Mouse (Mus musculus): ENCODE measurements at regions not wholly inside any gene's neighbourhood (a gene's known extent, or its start where the extent isn't known, plus 50 kb on each side); places are given as distances from the start of the nearest gene placed in this dataset.

DNA sequence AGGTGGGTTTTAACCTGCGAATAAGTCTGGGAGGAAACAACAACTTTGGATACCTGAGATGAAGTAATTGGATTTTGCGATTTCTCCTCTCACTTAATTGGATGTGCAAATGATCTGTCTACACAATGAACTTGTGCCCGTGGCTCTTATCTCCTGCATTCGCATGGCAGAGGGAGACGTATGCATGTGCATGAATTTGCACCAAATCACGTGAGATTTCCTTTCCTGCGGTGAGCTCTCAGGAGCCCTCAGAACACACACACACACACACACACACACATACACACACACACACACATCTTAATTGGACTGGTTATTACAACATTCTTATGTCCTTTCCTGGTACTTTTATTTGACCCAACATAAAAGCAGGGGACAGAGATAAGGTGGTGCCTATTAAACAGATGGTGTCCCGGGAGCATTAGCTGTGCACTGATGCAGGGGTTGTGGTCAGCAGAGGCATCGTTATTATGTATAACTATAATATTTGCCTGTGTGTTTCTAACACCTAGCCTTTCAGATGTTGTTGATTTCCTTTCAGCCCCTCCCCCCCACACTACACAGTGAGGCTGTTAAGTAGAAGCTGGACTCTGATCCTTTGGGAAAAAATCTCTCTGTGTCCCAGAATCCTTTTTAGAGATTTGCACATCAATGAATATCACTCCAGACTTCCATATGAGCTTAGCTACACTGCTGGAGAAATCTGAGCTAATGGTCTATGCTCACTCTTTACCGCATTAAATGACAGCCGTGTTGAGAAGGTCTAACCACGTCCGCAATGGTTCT, 166.3 kb downstream of the Arrdc4 start:
- no peak for DNase-seq (ENCODE audit: low spot score in 2 of 2)
- intact Hi-C loops (cut with DNase I) = no loop called here

DNA sequence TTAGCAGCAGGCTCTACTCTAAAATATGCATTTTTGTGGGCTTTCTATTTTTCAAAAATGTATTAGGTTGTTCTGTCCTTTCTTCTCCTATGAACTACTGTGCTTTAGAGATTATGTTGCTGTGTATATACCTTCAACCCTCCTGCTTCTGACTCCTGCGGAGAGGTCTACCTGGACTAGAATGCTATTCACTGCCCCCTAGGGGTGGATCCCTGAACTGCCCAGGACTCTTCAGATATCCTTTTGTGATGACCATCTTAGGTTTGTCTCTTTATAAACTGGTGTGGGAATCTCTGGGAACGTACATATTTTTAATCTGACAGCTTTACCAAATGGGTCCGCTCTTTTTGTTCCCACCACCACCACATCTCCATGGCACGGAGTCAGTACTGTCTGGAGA, 168.4 kb downstream of the Arrdc4 start:
- intact Hi-C loops (cut with DNase I) = loop anchor here (2.0 kb wide), 1 partner anchor 250 kb away; no protein-coding TSS in a partner anchor
- DNase-seq (ENCODE audit: low spot score in 2 of 2) = peak; percentile 34 to 53

GRCm38 (mm10) chr7:68579666-68580065, 169.4 kb downstream of the Arrdc4 start:
- DNase-seq (ENCODE audit: low spot score in 2 of 2) = peak; percentile 84 to 91
- intact Hi-C loops (cut with DNase I) = loop anchor here (2.0 to 10.0 kb wide), 4 partner anchors 205 to 1755 kb away; no protein-coding TSS in a partner anchor

DNA sequence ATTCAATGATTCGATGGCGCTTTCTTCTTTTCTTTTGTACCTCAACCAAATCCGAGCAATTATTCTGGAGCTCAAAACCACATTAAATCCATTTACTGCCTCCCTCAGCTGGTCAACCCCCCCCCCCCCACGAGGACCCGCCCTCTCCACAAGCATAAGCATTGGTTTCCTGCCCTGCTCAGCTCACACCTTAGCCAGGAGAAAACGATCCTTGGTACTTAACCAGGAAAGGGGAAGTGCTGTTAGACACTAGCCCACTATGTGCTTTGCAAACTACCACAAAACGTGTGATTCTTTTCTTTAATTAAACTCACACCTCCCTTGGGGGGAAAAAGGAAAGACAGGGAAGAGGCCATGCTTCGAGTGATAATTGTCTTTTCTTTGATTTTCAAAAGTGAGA, 169.8 kb downstream of the Arrdc4 start:
- no peak for DNase-seq (ENCODE audit: low spot score in 2 of 2)
- intact Hi-C loops (cut with DNase I) = loop anchor here (2.0 to 10.0 kb wide), 3 partner anchors 204 to 1756 kb away; no protein-coding TSS in a partner anchor

DNA sequence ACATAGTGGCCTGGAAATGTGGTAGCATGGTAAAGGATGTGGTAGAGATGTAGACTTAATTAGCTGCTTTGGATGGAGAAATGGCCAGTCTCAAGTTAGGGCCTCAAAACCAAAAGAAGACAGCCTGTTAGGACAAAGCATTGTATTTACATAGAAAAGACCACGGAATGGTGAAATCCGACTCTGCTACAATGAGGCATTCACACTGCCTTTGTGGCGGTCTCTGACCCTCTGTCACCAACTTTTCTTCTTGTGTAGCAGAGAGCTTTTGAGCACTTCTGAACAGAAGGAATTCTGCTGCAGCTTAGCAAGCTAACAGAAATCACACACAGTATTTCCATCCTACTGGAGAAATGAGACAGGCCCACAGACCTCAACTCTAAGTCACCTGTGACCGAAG, 177.7 kb downstream of the Arrdc4 start:
- intact Hi-C loops (cut with DNase I) = loop anchor here (10.0 kb wide), 2 partner anchors 197 to 1763 kb away; no protein-coding TSS in a partner anchor
- no peak for DNase-seq (ENCODE audit: low spot score in 2 of 2)

DNA sequence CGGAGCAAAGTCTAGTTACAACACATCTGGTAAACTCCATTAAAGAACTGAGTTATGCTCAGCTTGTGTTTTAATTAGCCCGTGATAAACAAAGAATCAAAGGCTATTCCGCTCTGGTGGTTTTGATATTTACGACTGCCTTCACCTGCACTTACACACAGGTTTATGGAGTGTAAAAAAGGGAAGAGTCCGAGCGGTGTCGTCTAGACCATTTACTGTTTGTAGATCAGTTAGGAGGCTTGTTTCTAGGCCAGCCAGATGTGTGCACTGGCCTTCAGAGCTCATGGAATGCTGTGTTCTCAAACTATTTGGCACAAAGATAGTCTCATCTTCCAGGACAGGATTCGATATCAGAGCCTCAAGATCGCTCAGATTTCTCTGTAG, 180.9 kb downstream of the Arrdc4 start:
- intact Hi-C loops (cut with DNase I) = no loop called here

DNA sequence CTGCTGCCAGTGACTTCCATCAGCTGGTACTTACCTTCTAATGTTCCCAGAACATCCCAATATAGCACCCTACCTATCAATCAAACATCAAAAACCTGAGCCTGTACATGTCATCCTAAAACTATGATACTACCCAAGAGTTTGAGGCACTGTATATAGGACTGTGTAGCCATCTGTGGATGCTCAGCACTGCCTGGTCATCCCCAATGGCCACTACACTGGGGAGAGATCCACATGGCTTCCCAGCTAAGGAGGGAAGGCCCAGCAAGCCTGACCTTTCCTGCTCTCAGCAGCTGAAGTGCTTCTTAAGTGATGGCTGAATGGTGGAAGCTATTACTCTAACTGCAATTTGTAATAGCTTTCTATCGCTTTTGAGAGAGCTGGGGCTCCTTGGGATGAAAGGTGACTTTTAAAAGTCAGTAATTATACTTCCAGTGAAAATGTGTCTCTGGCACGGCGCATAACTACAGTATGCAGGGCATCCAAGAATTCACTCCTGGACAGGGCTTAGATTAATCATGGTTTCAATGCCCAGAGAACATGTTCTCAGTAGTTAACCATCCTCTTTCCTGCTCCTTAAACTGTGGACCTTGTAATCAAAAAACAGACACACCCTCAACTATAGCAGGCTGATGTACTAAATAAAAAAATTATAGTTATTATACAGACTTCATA, 181.5 kb downstream of the Arrdc4 start:
- DNase-seq (ENCODE audit: low spot score in 2 of 2) = no peak
- intact Hi-C loops (cut with DNase I) = no loop called here

More for the DNA sequence above, 180.9 kb downstream of the Arrdc4 start:
- no peak for DNase-seq (ENCODE audit: low spot score in 2 of 2)

DNA sequence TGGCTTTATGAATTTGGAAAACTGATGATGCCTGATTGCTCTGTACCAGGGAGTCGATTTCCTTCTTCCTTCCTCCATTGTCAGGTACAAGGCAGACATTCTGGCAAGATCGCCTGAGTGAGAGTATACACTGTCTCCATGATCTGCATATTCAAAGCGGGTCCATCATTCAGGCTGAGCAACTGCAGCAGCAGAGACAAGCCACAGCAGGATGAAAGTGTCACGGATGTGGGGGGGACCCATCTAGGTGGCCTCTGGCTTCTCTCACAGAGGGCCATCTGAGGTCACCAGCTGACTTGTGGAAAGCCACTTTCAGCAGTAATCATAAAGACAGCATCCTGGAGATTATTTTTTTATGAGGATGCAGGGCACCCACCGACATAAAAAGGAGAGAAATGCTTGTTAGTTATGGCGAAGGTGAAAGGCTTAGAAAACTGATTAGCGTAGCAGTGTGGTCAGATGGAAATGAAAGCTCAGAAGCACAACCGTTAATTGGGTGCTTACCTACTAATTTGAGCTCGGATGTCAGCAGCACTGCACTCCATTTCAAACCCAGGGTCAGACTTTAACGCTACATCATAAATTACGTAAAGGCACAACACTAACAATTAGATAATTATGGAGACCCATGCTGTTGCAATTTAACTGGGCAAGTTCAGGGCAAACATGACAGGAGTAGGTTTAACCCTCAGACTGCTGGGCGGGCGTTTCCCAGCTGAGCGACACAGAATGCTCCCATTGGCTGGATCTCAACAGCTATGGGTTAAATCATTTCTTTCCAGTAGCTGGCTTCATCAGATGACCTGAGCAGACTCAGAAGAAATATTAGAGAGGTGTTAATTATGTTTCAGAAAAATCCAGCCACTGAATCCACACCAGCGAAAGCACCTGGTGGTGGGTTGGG, 189.3 kb downstream of the Arrdc4 start:
- intact Hi-C loops (cut with DNase I) = no loop called here
- no peak for DNase-seq (ENCODE audit: low spot score in 2 of 2)

GRCm38 (mm10) chr7:68550330-68550729, 198.7 kb downstream of the Arrdc4 start:
- intact Hi-C loops (cut with DNase I) = no loop called here
- no peak for DNase-seq (ENCODE audit: low spot score in 2 of 2)

DNA sequence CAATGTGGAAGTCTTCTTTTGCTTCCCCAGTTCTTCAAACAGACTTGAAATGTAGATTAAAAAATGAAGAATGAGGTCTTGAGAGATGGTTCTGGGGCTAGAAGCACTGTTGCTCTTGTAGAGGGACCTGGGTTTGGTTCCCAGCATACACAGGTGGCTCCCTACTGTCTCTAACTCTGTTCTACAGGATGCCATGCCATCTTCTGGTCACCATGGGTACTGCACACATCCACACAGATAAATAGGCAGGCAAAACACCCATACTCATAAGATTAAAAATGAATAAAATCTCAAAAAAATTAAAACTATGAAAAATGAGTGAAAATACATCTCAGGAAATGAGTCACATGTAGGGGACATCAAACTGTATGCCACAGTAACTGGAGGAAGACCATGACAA, 200.9 kb downstream of the Arrdc4 start:
- intact Hi-C loops (cut with DNase I) = no loop called here
- no peak for DNase-seq (ENCODE audit: low spot score in 2 of 2)

GRCm38 (mm10) chr7:68544136-68544535, 204.9 kb downstream of the Arrdc4 start:
- DNase-seq (ENCODE audit: low spot score in 2 of 2) = no peak
- intact Hi-C loops (cut with DNase I) = no loop called here

GRCm38 (mm10) chr7:68509096-68509495, 235.5 kb downstream of the Fam169b start:
- intact Hi-C loops (cut with DNase I) = no loop called here
- no peak for DNase-seq (ENCODE audit: low spot score in 2 of 2)

DNA sequence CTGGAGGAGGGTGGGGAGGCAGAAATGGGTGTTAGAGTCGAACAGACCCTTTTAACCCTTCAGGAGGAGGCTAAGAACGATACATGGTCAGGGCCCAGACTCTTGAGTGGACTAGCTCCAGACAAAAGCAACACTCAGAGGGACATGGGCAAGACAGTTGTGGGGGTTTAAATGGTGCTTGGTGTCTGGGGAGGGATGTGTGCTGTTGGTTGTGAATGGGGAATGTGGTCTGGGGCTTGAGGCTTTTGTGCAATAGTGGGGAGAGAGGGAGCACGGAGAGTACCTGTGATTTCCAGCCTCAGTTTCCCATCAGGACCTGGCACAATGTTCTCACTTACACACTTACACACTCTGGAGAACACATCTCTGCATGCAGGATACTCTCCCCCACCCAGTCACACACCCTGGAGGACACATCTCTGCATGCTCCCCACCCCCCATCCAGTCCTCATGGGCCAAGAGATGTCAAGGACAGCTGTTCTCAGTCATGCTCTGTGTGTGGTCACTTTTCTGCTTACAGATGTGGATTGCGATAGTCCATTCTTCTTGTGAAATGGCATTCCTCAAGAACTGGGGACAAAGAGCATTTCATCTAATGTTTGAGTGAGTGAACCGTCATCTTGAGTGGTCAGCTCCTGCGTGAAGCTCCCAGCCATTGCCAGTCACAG, 217.6 kb downstream of the Fam169b start:
- intact Hi-C loops (cut with DNase I) = no loop called here
- no peak for DNase-seq (ENCODE audit: low spot score in 2 of 2)

GRCm38 (mm10) chr7:68486676-68487075, 213.0 kb downstream of the Fam169b start:
- intact Hi-C loops (cut with DNase I) = loop anchor here (5.0 kb wide), 1 partner anchor 341 kb away; no protein-coding TSS in a partner anchor
- DNase-seq (ENCODE audit: low spot score in 2 of 2) = no peak

DNA sequence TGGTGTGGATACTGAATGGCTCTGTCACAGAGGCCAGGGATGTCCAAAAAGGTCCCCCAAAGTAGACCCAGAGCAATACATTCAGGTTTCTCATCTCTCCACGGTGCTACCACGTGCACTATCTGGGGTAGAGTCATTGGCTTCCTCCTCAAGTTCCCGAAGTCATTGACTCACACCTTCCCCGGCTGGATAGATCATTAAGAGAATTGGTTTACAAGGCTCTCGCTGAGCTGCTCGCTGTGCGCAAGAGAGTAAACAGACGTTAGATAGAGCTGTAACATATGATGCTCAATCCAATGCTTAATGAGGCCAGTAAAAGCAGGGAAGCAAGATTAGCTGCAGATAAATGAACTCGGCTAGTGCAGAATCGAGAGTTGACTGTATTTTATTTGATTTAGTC, 208.9 kb downstream of the Fam169b start:
- DNase-seq (ENCODE audit: low spot score in 2 of 2) = no peak
- intact Hi-C loops (cut with DNase I) = no loop called here

DNA sequence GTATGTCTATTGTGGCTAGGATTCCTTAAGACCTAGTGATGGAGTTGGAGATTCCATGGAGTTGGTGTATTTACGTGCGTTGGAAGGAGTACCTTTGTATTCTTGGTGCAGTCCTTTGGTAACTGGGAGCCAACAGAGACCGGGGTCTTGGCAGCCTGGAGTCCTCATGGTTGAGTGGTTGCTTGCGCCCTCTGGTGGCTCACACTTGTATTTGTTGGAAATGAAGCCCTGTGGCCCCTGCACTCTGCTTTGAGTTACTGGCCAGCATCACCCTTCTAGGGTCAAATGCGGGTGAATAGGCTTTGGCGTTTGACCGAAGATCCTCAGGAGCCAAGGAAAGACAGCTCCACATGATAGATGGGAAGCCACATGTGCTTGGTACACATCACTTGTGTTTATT, 207.1 kb downstream of the Fam169b start:
- peak; percentile 49 to 55 for DNase-seq (ENCODE audit: low spot score in 2 of 2)
- intact Hi-C loops (cut with DNase I) = loop anchor here (1.0 kb wide), 1 partner anchor 106 kb away; no protein-coding TSS in a partner anchor

DNA sequence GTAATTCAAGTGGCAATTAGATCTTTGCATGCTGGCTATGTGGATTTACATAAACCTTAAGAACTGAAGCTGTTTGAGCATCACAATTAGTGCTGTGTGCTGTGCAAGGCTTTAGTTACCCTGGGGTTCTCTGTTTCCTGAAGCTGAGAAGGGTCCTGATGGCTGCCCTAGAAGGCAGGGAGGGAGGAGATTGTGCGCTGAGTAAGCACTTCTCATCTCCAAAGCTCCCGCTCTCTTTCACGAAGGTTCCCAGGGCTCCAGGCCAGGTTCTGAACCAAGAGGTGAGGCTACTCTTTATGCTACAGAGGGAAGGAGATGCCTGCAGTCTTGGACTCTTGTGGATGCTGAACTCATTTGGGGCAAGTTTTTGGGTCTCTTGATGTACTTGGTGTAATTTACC, 206.7 kb downstream of the Fam169b start:
- intact Hi-C loops (cut with DNase I) = loop anchor here (1.0 kb wide), 1 partner anchor 106 kb away; no protein-coding TSS in a partner anchor

GRCm38 (mm10) chr7:68478044-68478443, 204.4 kb downstream of the Fam169b start:
- no peak for DNase-seq (ENCODE audit: low spot score in 2 of 2)
- intact Hi-C loops (cut with DNase I) = no loop called here

More for the DNA sequence above, 206.7 kb downstream of the Fam169b start:
- DNase-seq (ENCODE audit: low spot score in 2 of 2) = no peak

GRCm38 (mm10) chr7:68472800-68473199, 199.2 kb downstream of the Fam169b start:
- intact Hi-C loops (cut with DNase I) = no loop called here
- no peak for DNase-seq (ENCODE audit: low spot score in 2 of 2)
